Mouse (Mus musculus): ENCODE measurements around the gene Frrs1l. TPM values are rescaled to one million over a fixed set of nuclear protein-coding genes. Genes with fewer than 3 reads are reported as not detected.

Gene Frrs1l
- polyA plus RNA-seq (2015; fragmentation: Nextera tagmentation; extraction: Ambion mirVana): 0.91 and 1.7 TPM in 2 replicates

DNA sequence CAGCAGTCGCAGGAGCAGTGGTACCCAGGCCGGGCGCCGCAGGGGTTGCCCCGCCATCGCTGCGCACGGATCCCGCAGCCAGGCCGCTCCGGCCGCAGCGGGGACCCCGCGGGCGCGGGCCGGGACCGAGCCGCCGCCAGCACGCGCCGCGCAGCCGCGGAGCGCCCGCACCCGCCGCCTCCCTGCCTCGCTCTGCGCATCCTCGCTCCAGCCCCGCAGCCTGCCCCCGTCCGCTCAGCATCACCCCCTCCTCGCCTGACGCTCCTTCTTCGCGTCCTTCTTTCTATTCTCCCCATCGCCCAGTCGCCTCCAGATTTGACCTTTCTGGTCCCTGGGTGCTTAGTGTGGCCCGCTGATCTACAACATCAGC, at the start of gene Frrs1l:
Gene Frrs1l, minus strand, starts transcription at position 177 of the 370 bp plus-strand sequence.
- WGBS: 0% methylated on average over 10 of the region's 44 CpGs
- Histone ChIP-seq H3K9me3 (ENCODE audit: low read length) (no peaks in the 10 kb centered on the region), H3K9ac (replicated peaks; ENCODE audit: low read depth) (no peak within 1 kb of the TSS), H3K4me3 (ENCODE audit: low read depth, low read length) (peak within 1 kb of the TSS; percentile 51), H3K4me2 (replicated peaks; ENCODE audit: low read depth, low read length) (peak within 1 kb of the TSS; percentile 89), H3K4me1 (ENCODE audit: insufficient read depth, low read depth, low read length) (no peaks in the 10 kb centered on the region), H3K27ac (ENCODE audit: low read length) (no peak within 1 kb of the TSS), H3K27me3 (replicated peaks; ENCODE audit: insufficient read depth, low read length) (peaks cover 20% of the 10 kb centered on the region; the same call in 1 of the 2 replicates), H3K36me3 (ENCODE audit: insufficient read depth, low read length) (no peaks in the 10 kb centered on the region)
- no peak for TF ChIP-seq CTCF (IDR thresholded peaks at IDR 0.05)
- no peak for TF ChIP-seq EP300 (IDR thresholded peaks at IDR 0.05)
- peak; percentile 17; the same call in 1 of the 2 replicates for ATAC-seq
- no peak for DNase-seq (ENCODE audit: low spot score)

DNA sequence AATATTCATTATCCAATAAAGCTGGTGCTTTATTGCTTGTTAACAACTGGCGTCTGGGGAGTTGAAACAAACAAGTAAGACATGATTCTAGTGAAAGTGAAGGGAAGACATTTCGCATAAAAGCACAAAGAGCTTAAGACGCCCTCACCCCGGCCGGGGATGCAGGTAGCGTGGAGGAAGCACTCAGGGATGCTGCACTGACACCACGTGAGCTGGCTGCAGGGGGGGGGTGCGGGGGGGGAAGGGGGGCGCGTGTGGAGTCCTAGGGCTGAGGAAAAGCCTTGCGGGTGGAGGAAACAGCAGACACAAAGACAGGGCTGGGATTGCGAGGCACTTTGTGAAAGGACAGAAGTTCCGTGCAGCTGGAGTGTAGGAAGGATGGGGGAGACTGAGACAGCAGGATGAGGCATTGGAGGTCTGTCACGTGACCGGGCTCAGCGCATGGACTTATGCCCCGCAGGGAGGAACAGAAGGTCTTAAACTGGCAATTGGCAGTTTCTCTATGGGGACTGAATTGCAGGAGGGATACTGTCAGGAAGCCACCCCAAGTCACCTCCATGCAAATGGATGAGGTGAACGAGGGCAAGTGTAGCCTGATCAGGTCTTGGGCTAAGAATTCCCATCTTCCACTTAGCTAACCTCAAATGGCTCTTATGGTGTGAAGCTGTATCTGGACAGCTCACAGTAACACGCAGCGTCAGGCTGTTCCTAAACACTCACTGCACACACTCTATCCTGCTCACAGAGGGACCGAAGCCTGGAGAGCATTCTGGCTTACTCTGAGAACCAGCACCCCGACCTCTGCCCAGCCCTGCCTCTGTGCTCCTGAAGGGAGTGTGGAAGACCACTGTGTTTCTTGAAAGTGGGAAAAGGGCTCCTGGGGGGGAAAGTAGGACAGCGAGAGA, 49.2 kb upstream of the Frrs1l start:
- Histone ChIP-seq H3K4me3 (ENCODE audit: low read depth, low read length) (no peak overlapping the region), H3K27ac (ENCODE audit: low read length) (no peak overlapping the region), H3K9ac (replicated peaks; ENCODE audit: low read depth) (no peak overlapping the region), H3K9me3 (ENCODE audit: low read length) (no peaks in the 10 kb centered on the region), H3K4me2 (replicated peaks; ENCODE audit: low read depth, low read length) (no peak overlapping the region), H3K36me3 (ENCODE audit: insufficient read depth, low read length) (no peaks in the 10 kb centered on the region), H3K4me1 (ENCODE audit: insufficient read depth, low read depth, low read length) (no peaks in the 10 kb centered on the region), H3K27me3 (replicated peaks; ENCODE audit: insufficient read depth, low read length) (0 out of 2 replicates have a peak, but pooled peaks cover 7% of the 10 kb centered on the region)
- ATAC-seq (no peak), DNase-seq (ENCODE audit: low spot score) (peak; percentile 33)
- TF ChIP-seq EP300 (IDR thresholded peaks at IDR 0.05) (no peak), CTCF (IDR thresholded peaks at IDR 0.05) (no peak)
- 15% methylated on average over 21 of the region's 23 CpGs for WGBS

- no peak for ATAC-seq
These were observed 47.4 kb upstream of the Frrs1l start for GRCm38 (mm10) chr4:57037554-57037953.

DNA sequence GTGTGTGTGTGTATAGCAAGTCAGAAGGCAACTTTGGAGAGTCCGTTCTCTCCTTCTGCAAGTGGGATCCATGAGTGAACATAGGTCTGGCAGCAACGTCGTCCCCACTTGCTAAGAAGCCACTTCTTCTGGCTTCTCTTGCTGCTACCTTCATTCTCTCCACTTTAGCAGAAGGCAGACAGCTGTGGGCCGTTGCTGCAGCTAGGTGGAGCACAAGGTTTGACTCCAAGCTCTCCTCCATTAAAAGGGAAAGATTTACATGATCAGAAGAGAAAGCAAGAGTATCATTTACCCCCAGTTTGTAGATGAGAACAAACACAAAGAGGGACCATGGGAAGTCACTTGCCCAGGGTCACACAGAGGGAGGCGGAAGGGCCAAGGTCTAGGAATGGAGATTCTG, 44.0 kb upstream of the Frrs1l start:
- 64% methylated on average over 5 of the region's 5 CpGs for WGBS
- DNase-seq (ENCODE audit: low spot score) (no peak), ATAC-seq (no peak)
- Histone ChIP-seq H3K4me3 (ENCODE audit: low read depth, low read length) (no peak overlapping the region), H3K9ac (replicated peaks; ENCODE audit: low read depth) (no peak overlapping the region), H3K4me2 (replicated peaks; ENCODE audit: low read depth, low read length) (no peak overlapping the region), H3K9me3 (ENCODE audit: low read length) (no peaks in the 10 kb centered on the region), H3K27me3 (replicated peaks; ENCODE audit: insufficient read depth, low read length) (0 out of 2 replicates have a peak, but pooled peaks cover 7% of the 10 kb centered on the region), H3K27ac (ENCODE audit: low read length) (no peak overlapping the region), H3K36me3 (ENCODE audit: insufficient read depth, low read length) (no peaks in the 10 kb centered on the region), H3K4me1 (ENCODE audit: insufficient read depth, low read depth, low read length) (no peaks in the 10 kb centered on the region)
- TF ChIP-seq EP300 (IDR thresholded peaks at IDR 0.05): no peak
- 0 out of 2 replicates have a peak, but pooled peaks have one; percentile 24 for TF ChIP-seq CTCF (IDR thresholded peaks at IDR 0.05)

More at GRCm38 (mm10) chr4:57037554-57037953, 47.4 kb upstream of the Frrs1l start:
- H3K27ac ChIP-seq (ENCODE audit: low read length): no peak overlapping the region
- H3K9me3 ChIP-seq (ENCODE audit: low read length): no peaks in the 10 kb centered on the region
- no peak for DNase-seq (ENCODE audit: low spot score)
- H3K9ac ChIP-seq (replicated peaks; ENCODE audit: low read depth): no peak overlapping the region
- H3K4me1 ChIP-seq (ENCODE audit: insufficient read depth, low read depth, low read length): no peaks in the 10 kb centered on the region
- no peak for TF ChIP-seq EP300 (IDR thresholded peaks at IDR 0.05)
- H3K4me3 ChIP-seq (ENCODE audit: low read depth, low read length): no peak overlapping the region
- no peaks in the 10 kb centered on the region for H3K36me3 ChIP-seq (ENCODE audit: insufficient read depth, low read length)
- H3K27me3 ChIP-seq (replicated peaks; ENCODE audit: insufficient read depth, low read length): 0 out of 2 replicates have a peak, but pooled peaks cover 7% of the 10 kb centered on the region
- H3K4me2 ChIP-seq (replicated peaks; ENCODE audit: low read depth, low read length): no peak overlapping the region
- WGBS: 62% methylated on average over 7 of the region's 7 CpGs

DNA sequence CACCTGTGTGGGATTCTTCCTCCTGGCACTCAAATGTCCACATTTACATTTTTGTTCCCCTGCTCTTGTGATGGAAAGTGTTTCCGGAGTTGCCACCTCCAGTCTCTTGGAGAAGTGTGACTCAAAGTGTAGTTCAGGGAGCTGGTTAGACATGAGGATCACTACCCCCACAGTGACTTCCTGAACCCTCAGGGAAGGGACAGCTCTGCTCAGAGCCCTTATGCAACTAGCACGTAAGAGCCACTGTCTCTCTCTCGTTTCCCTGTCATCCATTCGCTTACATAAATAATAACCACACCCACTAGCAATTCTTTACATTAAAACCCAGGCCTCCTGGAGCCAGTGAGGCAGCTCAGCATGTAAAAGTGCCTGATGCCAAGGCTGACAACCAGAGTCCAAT, 41.2 kb upstream of the Frrs1l start:
- H3K4me2 ChIP-seq (replicated peaks; ENCODE audit: low read depth, low read length): no peak overlapping the region
- no peak for ATAC-seq
- TF ChIP-seq CTCF (IDR thresholded peaks at IDR 0.05) (no peak), EP300 (IDR thresholded peaks at IDR 0.05) (no peak)
- no peaks in the 10 kb centered on the region for H3K9me3 ChIP-seq (ENCODE audit: low read length)
- H3K27me3 ChIP-seq (replicated peaks; ENCODE audit: insufficient read depth, low read length): no peaks in the 10 kb centered on the region
- WGBS: 50% methylated on average over 4 of the region's 4 CpGs
- no peaks in the 10 kb centered on the region for H3K4me1 ChIP-seq (ENCODE audit: insufficient read depth, low read depth, low read length)
- no peak for DNase-seq (ENCODE audit: low spot score)
- no peak overlapping the region for H3K27ac ChIP-seq (ENCODE audit: low read length)
- H3K4me3 ChIP-seq (ENCODE audit: low read depth, low read length): no peak overlapping the region
- H3K36me3 ChIP-seq (ENCODE audit: insufficient read depth, low read length): no peaks in the 10 kb centered on the region
- no peak overlapping the region for H3K9ac ChIP-seq (replicated peaks; ENCODE audit: low read depth)

DNA sequence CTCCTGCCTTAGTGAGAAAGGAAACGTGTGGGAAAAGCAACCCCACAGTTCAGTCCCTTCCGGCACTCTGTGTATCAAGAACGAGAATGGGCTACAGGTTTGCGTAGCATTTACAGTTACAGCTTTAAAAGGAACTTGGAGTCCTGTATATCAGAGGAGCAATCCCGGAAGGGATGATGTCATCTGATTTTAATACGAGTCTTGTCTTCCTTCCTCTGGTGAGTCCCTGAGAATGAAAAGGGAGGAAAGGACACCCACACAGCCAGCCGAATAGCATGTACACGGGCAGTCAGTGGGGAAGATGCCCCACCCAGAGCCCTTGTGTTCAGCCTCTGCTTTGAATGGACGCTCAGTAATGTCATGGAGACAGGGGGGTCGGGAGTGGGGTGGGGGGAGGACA, 37.8 kb upstream of the Frrs1l start:
- 50% methylated on average over 10 of the region's 10 CpGs for WGBS
- Histone ChIP-seq H3K27ac (ENCODE audit: low read length) (no peak overlapping the region), H3K4me3 (ENCODE audit: low read depth, low read length) (no peak overlapping the region), H3K9ac (replicated peaks; ENCODE audit: low read depth) (no peak overlapping the region), H3K27me3 (replicated peaks; ENCODE audit: insufficient read depth, low read length) (no peaks in the 10 kb centered on the region), H3K9me3 (ENCODE audit: low read length) (no peaks in the 10 kb centered on the region), H3K4me2 (replicated peaks; ENCODE audit: low read depth, low read length) (no peak overlapping the region), H3K4me1 (ENCODE audit: insufficient read depth, low read depth, low read length) (no peaks in the 10 kb centered on the region), H3K36me3 (ENCODE audit: insufficient read depth, low read length) (no peaks in the 10 kb centered on the region)
- DNase-seq (ENCODE audit: low spot score) (no peak), ATAC-seq (peak; percentile 54; the same call in 1 of the 2 replicates)
- TF ChIP-seq CTCF (IDR thresholded peaks at IDR 0.05) (no peak), EP300 (IDR thresholded peaks at IDR 0.05) (no peak)
